ENCODE assay signal across 13 mouse cellular contexts in the genomic region with DNA sequence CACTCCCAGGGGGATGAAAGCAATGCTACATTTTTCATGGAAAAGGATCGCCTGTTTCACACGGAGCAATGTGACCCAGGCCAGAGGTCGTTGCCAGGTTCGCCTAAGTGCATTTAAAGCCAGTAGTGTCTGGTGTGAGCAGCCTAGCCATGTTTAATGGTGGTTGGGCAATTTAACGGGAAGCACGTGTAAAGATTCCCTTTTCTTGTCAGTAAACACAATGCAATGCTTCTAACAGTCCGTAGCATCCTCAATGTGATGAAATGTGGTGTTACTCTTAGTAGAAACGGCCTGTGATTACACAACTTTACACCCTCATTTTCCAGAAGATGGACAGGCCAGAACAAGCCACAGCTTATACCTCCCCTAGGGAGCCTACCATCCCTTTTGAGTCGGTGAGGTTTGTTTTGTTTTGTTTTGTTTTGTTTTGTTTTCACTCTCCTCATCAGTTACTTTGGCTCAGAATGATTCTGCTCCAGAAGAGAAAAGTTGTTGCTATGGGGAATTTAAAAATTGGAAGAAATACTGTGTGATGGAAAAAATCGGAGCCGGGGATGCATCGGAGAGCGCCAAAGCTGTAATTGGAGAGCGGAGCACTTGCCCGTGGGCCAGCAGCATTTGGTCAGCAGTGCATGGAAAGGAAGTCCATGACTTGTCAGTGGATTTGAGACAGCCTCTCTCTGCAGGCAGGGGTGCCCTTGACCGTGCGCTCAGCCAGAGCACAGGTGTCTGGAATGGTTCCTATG.
DNase-seq lines count a peak whose midpoint lies in the region; ATAC-seq lines count a peak whose summit lies in the region.
"Had no signal": no experiment of that assay in that cellular context is flagged by ENCODE, and none has a peak within 500 bp of the region (broad histone marks: within the 10 kb centered on the region; RNA-seq: fewer than 3 reads in every experiment).

No protein-coding gene starts in this region.

- peak overlapping the region; percentile 15; the same call in 1 of the 2 replicates for H3K4me2 ChIP-seq in kidney, embryonic 14.5 days (replicated peaks; ENCODE audit: low read depth, low read length)
- no peak overlapping the region for H3K4me2 ChIP-seq in embryonic facial prominence, embryonic 11.5 days (ENCODE audit: low read depth, low read length)
- H3K4me2 ChIP-seq in limb, embryonic 11.5 days (ENCODE audit: low read depth, severe bottlenecking), result no peak overlapping the region

- no peaks in the 10 kb centered on the region for H3K9me3 ChIP-seq in kidney, embryonic 14.5 days (ENCODE audit: control insufficient read depth, low read length)
- no peaks in the 10 kb centered on the region for H3K9me3 ChIP-seq in embryonic facial prominence, embryonic 11.5 days (replicated peaks; ENCODE audit: control insufficient read depth, low read length)
- H3K9me3 ChIP-seq in limb, embryonic 11.5 days (ENCODE audit: control insufficient read depth, low read length), result no peaks in the 10 kb centered on the region
- H3K9me3 ChIP-seq: midbrain, embryonic 10.5 days had no signal

- H3K36me3 ChIP-seq in kidney, embryonic 14.5 days (ENCODE audit: control insufficient read depth, insufficient read depth, low read length), result no peaks in the 10 kb centered on the region
- no peaks in the 10 kb centered on the region for H3K36me3 ChIP-seq in embryonic facial prominence, embryonic 11.5 days (replicated peaks; ENCODE audit: control insufficient read depth, insufficient read depth, low read depth, low read length)
- H3K36me3 ChIP-seq in limb, embryonic 11.5 days (ENCODE audit: control insufficient read depth, insufficient read depth, low read length), result no peaks in the 10 kb centered on the region
- H3K36me3 ChIP-seq: midbrain, embryonic 10.5 days had no signal

- H3K4me1 ChIP-seq in kidney, embryonic 14.5 days (ENCODE audit: control insufficient read depth, insufficient read depth, low read length), result peaks cover 6% of the 10 kb centered on the region; the same call in 1 of the 2 replicates
- H3K4me1 ChIP-seq in embryonic facial prominence, embryonic 11.5 days (ENCODE audit: control insufficient read depth, insufficient read depth, low read length), result no peaks in the 10 kb centered on the region; the same call in 1 of the 2 replicates
- peaks cover 15% of the 10 kb centered on the region for H3K4me1 ChIP-seq in limb, embryonic 11.5 days (ENCODE audit: control insufficient read depth, insufficient read depth, low read length)

- DNase-seq in cerebellum, adult 9-11 months, result no peak
- DNase-seq in kidney, postnatal 36 days, result no peak
- no peak for DNase-seq in embryonic facial prominence, embryonic 11.5 days (ENCODE audit: low spot score)
- DNase-seq in limb, embryonic 11.5 days (ENCODE audit: low spot score), result no peak
- DNase-seq in layer of hippocampus, postnatal 10 days (ENCODE audit: low spot score in 2 of 2), result no peak
- DNase-seq: adrenal gland, postnatal 14 days; lung, adult 2 months; thymus, adult 18-20 months had no signal

- H3K4me3 ChIP-seq in kidney, embryonic 14.5 days (ENCODE audit: low read length), result no peak overlapping the region
- H3K4me3 ChIP-seq in embryonic facial prominence, embryonic 11.5 days (ENCODE audit: low read depth, low read length), result no peak overlapping the region
- H3K4me3 ChIP-seq in limb, embryonic 11.5 days (ENCODE audit: low read depth, low read length), result no peak overlapping the region
- H3K4me3 ChIP-seq: midbrain, embryonic 10.5 days had no signal

- 23% methylated on average over 17 of the region's 17 CpGs for WGBS in kidney, embryonic 14.5 days
- 44% methylated on average over 17 of the region's 17 CpGs for WGBS in embryonic facial prominence, embryonic 11.5 days
- WGBS in limb, embryonic 11.5 days, result 48% methylated on average over 17 of the region's 17 CpGs

- ATAC-seq in cerebellum, adult (ENCODE audit: insufficient number of reproducible peaks, low FRiP score, low TSS enrichment), result 0 out of 2 replicates have a peak, but pooled peaks have one; percentile 46
- peak; percentile 40; the same call in 1 of the 2 replicates for ATAC-seq in kidney, embryonic 14.5 days (ENCODE audit: low FRiP score, low TSS enrichment)
- ATAC-seq in embryonic facial prominence, embryonic 11.5 days (replicated peaks; ENCODE audit: insufficient number of reproducible peaks, low FRiP score, low TSS enrichment, low read depth), result 0 out of 2 replicates have a peak, but pooled peaks have one; percentile 14
- no peak for ATAC-seq in limb, embryonic 11.5 days (ENCODE audit: insufficient number of reproducible peaks, low FRiP score, low TSS enrichment, low read depth)
- ATAC-seq in activated CD4-positive, CD25-positive, alpha-beta regulatory T cell, adult 4 months, result no peak
- ATAC-seq: intestine, postnatal 0 days had no signal

- no peak overlapping the region for H3K27ac ChIP-seq in kidney, embryonic 14.5 days (ENCODE audit: low read depth, low read length)
- H3K27ac ChIP-seq in embryonic facial prominence, embryonic 11.5 days (replicated peaks; ENCODE audit: low read depth, low read length), result no peak overlapping the region
- 0 out of 2 replicates have a peak overlapping the region, but pooled peaks have one; percentile 10 for H3K27ac ChIP-seq in limb, embryonic 11.5 days (replicated peaks; ENCODE audit: low read depth, low read length)
- H3K27ac ChIP-seq: midbrain, embryonic 10.5 days had no signal

- H3K27me3 ChIP-seq in kidney, embryonic 14.5 days (ENCODE audit: control insufficient read depth, insufficient read depth, low read length), result no peaks in the 10 kb centered on the region
- H3K27me3 ChIP-seq in embryonic facial prominence, embryonic 11.5 days (ENCODE audit: control insufficient read depth, insufficient read depth, low read length), result no peaks in the 10 kb centered on the region
- no peaks in the 10 kb centered on the region for H3K27me3 ChIP-seq in limb, embryonic 11.5 days (ENCODE audit: control insufficient read depth, insufficient read depth, low read length)

- no peak overlapping the region for H3K9ac ChIP-seq in kidney, embryonic 14.5 days (ENCODE audit: low read depth, low read length)
- H3K9ac ChIP-seq in embryonic facial prominence, embryonic 11.5 days (replicated peaks; ENCODE audit: low read length), result no peak overlapping the region
- no peak overlapping the region for H3K9ac ChIP-seq in limb, embryonic 11.5 days (ENCODE audit: low read length)

Comparison
In these comparisons a context has a peak if more than half of its experiments do, and no peak if none do; other contexts are left out.
1. ATAC-seq: peak in cerebellum, adult (single experiment), kidney, embryonic 14.5 days (single experiment) and embryonic facial prominence, embryonic 11.5 days (single experiment); none in limb, embryonic 11.5 days (single experiment) and activated CD4-positive, CD25-positive, alpha-beta regulatory T cell, adult 4 months (single experiment).